Mouse (Mus musculus): ENCODE data around the gene Zswim4. TPM values are rescaled to one million over a fixed set of nuclear protein-coding genes. Genes with fewer than 3 reads are reported as not detected.
A peak's percentile ranks its signal among the peaks of the same experiment; 100 is the strongest.

The Zswim4 gene
- polyA plus RNA-seq, 1 experiment from 2014 or later, result 22.6 TPM

GRCm38 (mm10) chr8:84205073-84205472 is 31.8 kb downstream of the Zswim4 start:
- Histone ChIP-seq H3K4me2 (no peak overlapping the region), H3K9ac (no peak overlapping the region), H3K4me3 (no peak overlapping the region), H3K27me3 (no peaks in the 10 kb centered on the region), H3K9me3 (no peaks in the 10 kb centered on the region), H3K4me1 (peaks cover 73% of the 10 kb centered on the region), H3K36me3 (peaks cover 49% of the 10 kb centered on the region), H3K27ac (no peak overlapping the region)
- 90% methylated on average over 5 of the region's 5 CpGs for WGBS
- ATAC-seq (ENCODE audit: insufficient number of reproducible peaks, insufficient read depth, low FRiP score, low TSS enrichment, low read depth), result no peak

GRCm38 (mm10) chr8:84203975-84204772 is 32.7 kb downstream of the Zswim4 start:
- H3K4me2 ChIP-seq, result peak overlapping the region; percentile 94
- no peaks in the 10 kb centered on the region for H3K9me3 ChIP-seq
- no peaks in the 10 kb centered on the region for H3K27me3 ChIP-seq
- ATAC-seq (ENCODE audit: insufficient number of reproducible peaks, insufficient read depth, low FRiP score, low TSS enrichment, low read depth), result no peak
- WGBS, result 55% methylated on average over 13 of the region's 13 CpGs
- peaks cover 40% of the 10 kb centered on the region for H3K36me3 ChIP-seq
- peak overlapping the region; percentile 76 for H3K4me3 ChIP-seq
- peak overlapping the region; percentile 99 for H3K27ac ChIP-seq
- peaks cover 79% of the 10 kb centered on the region for H3K4me1 ChIP-seq
- peak overlapping the region; percentile 95 for H3K9ac ChIP-seq

GRCm38 (mm10) chr8:84202938-84203917 is 33.6 kb downstream of the Zswim4 start:
- Histone ChIP-seq H3K9me3 (no peaks in the 10 kb centered on the region), H3K9ac (peak overlapping the region; percentile 95), H3K27ac (peak overlapping the region; percentile 99), H3K4me2 (peak overlapping the region; percentile 94), H3K36me3 (peaks cover 30% of the 10 kb centered on the region), H3K27me3 (no peaks in the 10 kb centered on the region), H3K4me1 (peaks cover 79% of the 10 kb centered on the region), H3K4me3 (peak overlapping the region; percentile 76)
- WGBS, result 7% methylated on average over 34 of the region's 34 CpGs
- ATAC-seq (ENCODE audit: insufficient number of reproducible peaks, insufficient read depth, low FRiP score, low TSS enrichment, low read depth), result peak; percentile 69

DNA sequence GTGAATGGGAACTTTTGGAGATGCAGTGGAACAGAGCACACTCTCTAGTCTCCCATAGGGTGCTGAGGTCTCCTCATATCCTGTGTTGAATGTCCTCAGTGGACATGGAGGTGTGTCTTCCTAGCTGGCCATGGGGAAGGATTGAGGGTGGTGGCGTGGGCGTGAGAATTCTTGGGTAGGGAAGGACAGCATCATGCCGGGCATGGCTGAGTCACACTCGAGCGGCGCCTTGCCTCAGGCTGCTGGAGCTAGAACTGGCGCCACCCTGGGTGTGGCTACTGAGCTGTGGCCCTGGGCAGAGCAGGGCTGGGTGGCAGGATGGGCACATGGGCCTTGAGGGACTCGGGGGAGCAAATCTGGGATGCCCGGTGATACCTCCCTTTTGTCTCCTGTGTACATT is 34.4 kb downstream of the Zswim4 start:
- Histone ChIP-seq H3K4me2 (peak overlapping the region; percentile 94), H3K4me1 (peaks cover 77% of the 10 kb centered on the region), H3K27ac (peak overlapping the region; percentile 99), H3K9me3 (no peaks in the 10 kb centered on the region), H3K9ac (peak overlapping the region; percentile 95), H3K36me3 (peaks cover 26% of the 10 kb centered on the region), H3K4me3 (peak overlapping the region; percentile 76), H3K27me3 (no peaks in the 10 kb centered on the region)
- ATAC-seq (ENCODE audit: insufficient number of reproducible peaks, insufficient read depth, low FRiP score, low TSS enrichment, low read depth), result no peak
- 82% methylated on average over 9 of the region's 9 CpGs for WGBS

DNA sequence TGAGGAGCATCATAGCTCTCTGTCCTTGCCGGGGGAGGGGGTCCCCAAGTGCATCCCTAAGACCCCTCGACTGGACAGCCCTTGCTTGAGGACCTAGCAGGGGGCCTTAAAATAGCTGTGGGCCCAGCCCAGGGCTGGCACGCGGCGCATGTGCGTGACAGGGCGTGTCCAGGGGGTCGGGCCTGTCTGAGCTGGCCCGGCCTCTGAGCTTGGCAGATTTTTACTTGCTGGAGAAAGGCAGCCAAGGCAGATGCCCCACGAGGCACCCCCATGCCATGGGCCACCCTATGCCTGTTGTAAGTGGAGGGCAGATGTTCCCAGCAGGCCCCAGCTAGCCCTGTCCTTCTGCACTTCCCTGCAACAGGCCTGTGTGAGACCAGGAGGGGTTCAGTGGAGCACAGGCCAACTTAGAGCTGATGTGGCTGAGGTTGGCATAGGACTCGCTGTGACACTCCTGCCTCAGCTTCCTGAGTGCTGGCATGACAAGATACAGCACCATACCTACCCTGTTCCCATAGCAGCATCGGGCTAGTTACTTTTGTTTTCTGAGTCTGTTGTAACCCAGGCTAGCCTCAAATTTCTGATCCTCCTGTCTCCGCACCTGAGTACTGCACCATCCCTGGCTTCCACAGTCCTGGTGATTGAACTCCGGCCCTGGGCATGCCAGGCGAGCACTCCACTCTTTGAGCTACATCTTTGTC is 35.2 kb downstream of the Zswim4 start:
- peaks cover 71% of the 10 kb centered on the region for H3K4me1 ChIP-seq
- 44% methylated on average over 15 of the region's 15 CpGs for WGBS

GRCm38 (mm10) chr8:84200652-84201544 is 36.0 kb downstream of the Zswim4 start:
- H3K4me3 ChIP-seq, result peak overlapping the region; percentile 76
- peak; percentile 10; the same call in 1 of the 2 replicates for ATAC-seq (ENCODE audit: insufficient number of reproducible peaks, insufficient read depth, low FRiP score, low TSS enrichment, low read depth)
- H3K4me2 ChIP-seq, result peak overlapping the region; percentile 94
- peaks cover 70% of the 10 kb centered on the region for H3K4me1 ChIP-seq
- H3K9ac ChIP-seq, result peak overlapping the region; percentile 95
- H3K27ac ChIP-seq, result peak overlapping the region; percentile 99
- H3K36me3 ChIP-seq, result peaks cover 17% of the 10 kb centered on the region
- H3K27me3 ChIP-seq, result no peaks in the 10 kb centered on the region
- no peaks in the 10 kb centered on the region for H3K9me3 ChIP-seq
- 5% methylated on average over 39 of the region's 70 CpGs for WGBS

More for the DNA sequence above, 35.2 kb downstream of the Zswim4 start:
- Histone ChIP-seq H3K27me3 (no peaks in the 10 kb centered on the region), H3K4me3 (peak overlapping the region; percentile 76), H3K9me3 (no peaks in the 10 kb centered on the region), H3K4me2 (peak overlapping the region; percentile 94), H3K36me3 (peaks cover 22% of the 10 kb centered on the region), H3K9ac (peak overlapping the region; percentile 95), H3K27ac (peak overlapping the region; percentile 99)
- no peak for ATAC-seq (ENCODE audit: insufficient number of reproducible peaks, insufficient read depth, low FRiP score, low TSS enrichment, low read depth)

GRCm38 (mm10) chr8:84200126-84200555 is 36.7 kb downstream of the Zswim4 start:
- Histone ChIP-seq H3K27me3 (no peaks in the 10 kb centered on the region), H3K9ac (peak overlapping the region; percentile 95), H3K4me3 (peak overlapping the region; percentile 76), H3K4me2 (peak overlapping the region; percentile 94), H3K27ac (peak overlapping the region; percentile 99), H3K36me3 (peaks cover 9% of the 10 kb centered on the region), H3K9me3 (no peaks in the 10 kb centered on the region), H3K4me1 (peaks cover 68% of the 10 kb centered on the region)
- ATAC-seq (ENCODE audit: insufficient number of reproducible peaks, insufficient read depth, low FRiP score, low TSS enrichment, low read depth), result no peak
- WGBS, result 19% methylated on average over 8 of the region's 8 CpGs

DNA sequence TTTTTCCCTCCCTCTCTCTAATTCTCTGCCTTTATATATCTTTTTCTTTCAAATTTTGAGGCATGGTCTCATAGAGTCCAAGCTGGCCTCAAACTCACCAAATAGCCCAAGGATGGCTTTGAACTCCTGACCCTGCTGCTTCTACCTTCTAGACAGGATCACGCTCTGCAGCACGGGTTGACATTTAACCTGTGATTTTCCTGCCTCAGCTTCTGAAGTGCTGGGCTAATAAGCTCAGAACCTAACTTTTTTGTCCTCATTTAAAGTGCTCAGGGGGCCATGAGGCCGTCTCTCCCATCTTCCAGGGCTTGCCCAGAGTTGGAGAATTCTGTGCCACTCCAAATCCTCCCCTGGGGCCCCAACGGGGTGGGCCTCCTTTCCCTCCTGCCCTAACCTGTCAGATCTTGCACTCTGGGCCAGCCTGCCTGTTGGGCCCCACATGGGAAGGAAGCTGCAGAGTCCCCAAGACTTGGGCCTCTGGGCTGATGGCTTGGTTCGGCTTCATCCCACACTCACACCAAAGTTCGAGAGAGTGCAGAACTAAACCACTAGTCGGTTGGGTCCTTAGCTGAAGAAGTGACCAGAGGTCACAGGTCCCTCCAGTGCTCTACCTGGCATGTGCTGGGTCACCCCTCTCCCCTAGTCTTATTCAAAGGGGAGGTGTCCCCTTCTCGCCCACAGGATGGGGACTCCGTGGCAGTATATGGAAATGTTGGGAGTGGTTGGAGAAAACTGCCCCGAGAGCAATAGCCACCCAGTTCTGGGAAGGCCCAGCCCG is 37.3 kb downstream of the Zswim4 start:
- H3K4me2 ChIP-seq, result peak overlapping the region; percentile 94
- peaks cover 3% of the 10 kb centered on the region; the same call in 1 of the 2 replicates for H3K36me3 ChIP-seq
- peak overlapping the region; percentile 99 for H3K27ac ChIP-seq
- 35% methylated on average over 11 of the region's 11 CpGs for WGBS
- no peaks in the 10 kb centered on the region for H3K27me3 ChIP-seq
- peak overlapping the region; percentile 76 for H3K4me3 ChIP-seq
- peaks cover 64% of the 10 kb centered on the region for H3K4me1 ChIP-seq
- no peak for ATAC-seq (ENCODE audit: insufficient number of reproducible peaks, insufficient read depth, low FRiP score, low TSS enrichment, low read depth)
- no peaks in the 10 kb centered on the region for H3K9me3 ChIP-seq
- peak overlapping the region; percentile 95 for H3K9ac ChIP-seq

DNA sequence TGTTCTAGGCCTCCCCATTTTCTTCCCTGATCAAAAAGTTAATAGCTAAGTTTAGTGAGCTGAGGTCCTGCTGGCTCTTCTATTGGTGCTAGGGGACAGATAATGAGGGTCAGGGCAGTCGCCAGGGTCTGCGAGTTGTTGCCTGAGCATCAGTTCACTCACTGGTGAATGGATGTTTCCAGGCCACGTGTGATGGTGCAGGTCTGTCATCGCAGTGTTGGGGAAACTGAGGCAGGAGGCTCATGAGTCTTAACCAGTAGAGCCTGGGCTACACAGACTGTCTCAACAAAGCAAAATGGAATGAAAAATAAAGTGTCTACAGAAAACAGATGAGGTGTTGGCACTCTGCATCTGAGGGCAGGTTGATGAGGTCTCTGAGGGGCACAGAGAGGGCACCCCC is 38.0 kb downstream of the Zswim4 start:
- ATAC-seq (ENCODE audit: insufficient number of reproducible peaks, insufficient read depth, low FRiP score, low TSS enrichment, low read depth), result no peak
- no peaks in the 10 kb centered on the region for H3K9me3 ChIP-seq
- H3K4me1 ChIP-seq, result peaks cover 60% of the 10 kb centered on the region
- 23% methylated on average over 4 of the region's 4 CpGs for WGBS
- H3K4me2 ChIP-seq, result peak overlapping the region; percentile 66
- peak overlapping the region; percentile 99 for H3K27ac ChIP-seq
- H3K9ac ChIP-seq, result peak overlapping the region; percentile 51; the same call in 1 of the 2 replicates
- no peaks in the 10 kb centered on the region for H3K27me3 ChIP-seq
- H3K4me3 ChIP-seq, result no peak overlapping the region; the same call in 1 of the 2 replicates
- no peaks in the 10 kb centered on the region for H3K36me3 ChIP-seq
